25 mouse cellular contexts compared by ENCODE assay signal in the genomic region with DNA sequence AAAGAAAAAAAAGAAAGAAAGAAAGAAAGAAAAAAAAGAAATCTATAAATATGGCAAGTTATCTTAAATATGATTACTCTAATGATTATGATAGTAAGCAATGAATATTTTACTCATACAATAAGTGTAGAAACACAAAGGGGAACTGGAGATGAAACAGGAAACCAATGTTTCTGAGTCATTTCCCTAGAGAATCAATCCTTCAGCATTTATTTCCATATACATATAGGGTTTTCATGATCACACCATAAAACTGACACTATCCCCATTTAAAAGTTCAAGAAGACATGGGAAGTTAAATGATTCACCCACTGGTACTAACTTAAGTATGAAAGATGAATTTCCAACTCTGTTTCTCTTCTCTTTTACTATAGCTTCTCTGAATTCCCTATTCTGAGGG.
A peak's percentile ranks its signal among the peaks of the same experiment; 100 is the strongest.
DNase-seq lines count a peak whose midpoint lies in the region; ATAC-seq lines count a peak whose summit lies in the region.
"Had no signal": no experiment of that assay in that cellular context is flagged by ENCODE, and none has a peak within 500 bp of the region (broad histone marks: within the 10 kb centered on the region; RNA-seq: fewer than 3 reads in every experiment).

No protein-coding gene starts in this region.

- no peak overlapping the region for H3K4me3 ChIP-seq in heart, embryonic 11.5 days (ENCODE audit: low read depth, low read length)
- no peak overlapping the region for H3K4me3 ChIP-seq in hindbrain, embryonic 10.5 days
- H3K4me3 ChIP-seq: embryonic facial prominence, embryonic 13.5 days; embryonic facial prominence, embryonic 15.5 days; erythroblast, embryonic 14.5 days; forebrain, embryonic 10.5 days; forebrain, embryonic 12.5 days had no signal

- H3K4me2 ChIP-seq in heart, embryonic 11.5 days = no peak overlapping the region
- H3K4me2 ChIP-seq: embryonic facial prominence, embryonic 13.5 days; embryonic facial prominence, embryonic 15.5 days; forebrain, embryonic 12.5 days had no signal

- no peaks in the 10 kb centered on the region for H3K9me3 ChIP-seq in heart, embryonic 11.5 days (replicated peaks; ENCODE audit: control insufficient read depth, low read length)
- H3K9me3 ChIP-seq in hindbrain, embryonic 10.5 days = no peaks in the 10 kb centered on the region
- H3K9me3 ChIP-seq: embryonic facial prominence, embryonic 13.5 days; embryonic facial prominence, embryonic 15.5 days; forebrain, embryonic 10.5 days; forebrain, embryonic 12.5 days had no signal

- DNase-seq in 416B (ENCODE audit: low read depth) = peak; percentile 28
- DNase-seq in left cerebral cortex, adult 8-10 months (ENCODE audit: low spot score in 2 of 2) = no peak
- no peak for DNase-seq in liver
- DNase-seq in hindbrain, embryonic 10.5 days (ENCODE audit: low spot score) = no peak
- DNase-seq: adrenal gland, adult 2 months; adrenal gland, postnatal 14 days; adrenal gland, postnatal 36 days; cerebellum, adult 11 months; cerebellum, adult 18-20 months; cerebellum, adult 8-10 months; cerebellum, adult 9-11 months; cerebellum, postnatal 14 days; cerebellum, postnatal 36 days; embryo, embryonic 11 days had no signal

- H3K36me3 ChIP-seq in heart, embryonic 11.5 days (ENCODE audit: control insufficient read depth, insufficient read depth, low read length) = no peaks in the 10 kb centered on the region
- no peaks in the 10 kb centered on the region for H3K36me3 ChIP-seq in hindbrain, embryonic 10.5 days
- H3K36me3 ChIP-seq: embryonic facial prominence, embryonic 13.5 days; embryonic facial prominence, embryonic 15.5 days; forebrain, embryonic 10.5 days; forebrain, embryonic 12.5 days had no signal

- H3K4me1 ChIP-seq in heart, embryonic 11.5 days (ENCODE audit: control insufficient read depth, insufficient read depth, low read length) = no peaks in the 10 kb centered on the region
- H3K4me1 ChIP-seq in hindbrain, embryonic 10.5 days (replicated peaks) = no peaks in the 10 kb centered on the region
- H3K4me1 ChIP-seq: embryonic facial prominence, embryonic 13.5 days; embryonic facial prominence, embryonic 15.5 days; forebrain, embryonic 10.5 days; forebrain, embryonic 12.5 days had no signal

- no peak overlapping the region for H3K9ac ChIP-seq in heart, embryonic 11.5 days (ENCODE audit: low read depth, low read length)
- H3K9ac ChIP-seq: embryonic facial prominence, embryonic 13.5 days; embryonic facial prominence, embryonic 15.5 days; forebrain, embryonic 12.5 days had no signal

- ATAC-seq in common myeloid progenitor, adult 5-6 weeks (replicated peaks; ENCODE audit: low read depth, poor library complexity, severe bottlenecking) = peak; percentile 62; the same call in 1 of the 2 replicates
- ATAC-seq in hematopoietic stem cell, adult 5-6 weeks (replicated peaks in 1 of 2; ENCODE audit: insufficient read depth in 1 of 2, low FRiP score in 2 of 2, low TSS enrichment in 1 of 2, low read depth in 1 of 2, poor library complexity in 2 of 2, severe bottlenecking in 2 of 2) = peak; percentile 62 to 69; a peak in 3 of 4 replicates
- peak; percentile 63 for ATAC-seq in megakaryocyte progenitor cell, adult 5-6 weeks (replicated peaks; ENCODE audit: poor library complexity)
- no peak for ATAC-seq in heart, embryonic 11.5 days (replicated peaks; ENCODE audit: insufficient number of reproducible peaks, low FRiP score, low TSS enrichment)
- ATAC-seq: forebrain, embryonic 14.5 days; forebrain, embryonic 16.5 days had no signal

- no peak overlapping the region for H3K27ac ChIP-seq in heart, embryonic 11.5 days (ENCODE audit: low read depth, low read length)
- no peak overlapping the region for H3K27ac ChIP-seq in hindbrain, embryonic 10.5 days
- H3K27ac ChIP-seq: embryonic facial prominence, embryonic 13.5 days; embryonic facial prominence, embryonic 15.5 days; forebrain, embryonic 10.5 days; forebrain, embryonic 12.5 days had no signal

- H3K27me3 ChIP-seq in heart, embryonic 11.5 days (ENCODE audit: control insufficient read depth, insufficient read depth, low read length) = no peaks in the 10 kb centered on the region
- H3K27me3 ChIP-seq in hindbrain, embryonic 10.5 days (ENCODE audit: insufficient read depth, poor library complexity, severe bottlenecking) = no peaks in the 10 kb centered on the region
- H3K27me3 ChIP-seq: embryonic facial prominence, embryonic 13.5 days; embryonic facial prominence, embryonic 15.5 days; forebrain, embryonic 12.5 days had no signal
